Mouse (Mus musculus) cerebellum, adult (tissue): ENCODE data around the gene 1700067K01Rik.
"Not testable (repeated sequence)": the region's sequence is repeated elsewhere in the genome, so short reads cannot be mapped to it uniquely, and the experiment has no call there.

Experiments
- ATAC-seq: cut with Nextera tagmentation; 2 replicates; pipeline ENCODE4 v1.9.2; 2017; ENCODE audit warnings: mild to moderate bottlenecking, moderate library complexity, mixed read lengths; ENCODE audit not compliant: insufficient number of reproducible peaks, low FRiP score, low TSS enrichment

The 1700067K01Rik gene

GRCm38 (mm10) chr8:83981533-83981932 lies 19.8 kb upstream of the 1700067K01Rik start:
- no peak; the same call in 1 of the 2 replicates for ATAC-seq

DNA sequence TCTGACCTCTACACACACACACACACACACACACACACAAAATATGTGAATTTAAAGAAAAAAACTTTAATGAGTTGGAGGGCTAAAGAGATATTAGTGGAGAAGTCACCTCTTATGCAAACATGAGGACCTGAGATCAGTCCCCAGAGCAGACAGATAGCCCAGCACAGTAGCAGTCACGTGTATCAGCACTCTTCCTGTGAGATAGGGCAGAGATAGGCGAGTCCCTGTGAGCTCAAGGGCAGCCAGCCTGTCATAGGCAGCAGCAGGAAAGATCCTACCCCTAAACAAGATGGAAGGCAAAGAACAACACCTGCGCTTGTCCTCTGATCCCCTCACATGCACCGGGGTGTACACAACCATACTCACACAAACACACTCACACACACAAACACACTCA lies 18.9 kb upstream of the 1700067K01Rik start:
- no peak for ATAC-seq

- ATAC-seq, result not testable (repeated sequence)
These were observed 18.1 kb upstream of the 1700067K01Rik start for GRCm38 (mm10) chr8:83983222-83983621.

GRCm38 (mm10) chr8:83989243-83989642 lies 12.1 kb upstream of the 1700067K01Rik start:
- no peak for ATAC-seq

GRCm38 (mm10) chr8:83990170-83990569 lies 11.1 kb upstream of the 1700067K01Rik start:
- ATAC-seq, result no peak

DNA sequence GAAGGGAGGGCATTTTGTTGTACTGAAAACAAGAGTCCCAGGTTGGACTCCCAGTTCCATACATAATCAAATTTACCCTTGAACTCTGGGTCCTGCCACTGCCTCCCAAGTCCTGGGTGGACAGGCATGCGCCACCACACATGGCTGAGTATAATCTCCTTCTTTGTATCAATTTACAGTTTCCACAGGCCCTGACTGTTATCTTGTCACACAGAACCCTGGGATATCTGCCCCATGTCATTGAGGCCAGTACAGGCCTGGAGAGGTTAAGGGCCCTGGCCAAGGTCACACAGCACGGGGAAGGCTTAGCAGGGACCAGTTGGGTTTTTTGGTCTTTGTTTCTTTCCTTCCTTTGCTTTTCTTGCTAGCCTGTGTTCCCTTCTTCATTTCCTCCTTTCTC lies 8.8 kb upstream of the 1700067K01Rik start:
- ATAC-seq, result no peak

DNA sequence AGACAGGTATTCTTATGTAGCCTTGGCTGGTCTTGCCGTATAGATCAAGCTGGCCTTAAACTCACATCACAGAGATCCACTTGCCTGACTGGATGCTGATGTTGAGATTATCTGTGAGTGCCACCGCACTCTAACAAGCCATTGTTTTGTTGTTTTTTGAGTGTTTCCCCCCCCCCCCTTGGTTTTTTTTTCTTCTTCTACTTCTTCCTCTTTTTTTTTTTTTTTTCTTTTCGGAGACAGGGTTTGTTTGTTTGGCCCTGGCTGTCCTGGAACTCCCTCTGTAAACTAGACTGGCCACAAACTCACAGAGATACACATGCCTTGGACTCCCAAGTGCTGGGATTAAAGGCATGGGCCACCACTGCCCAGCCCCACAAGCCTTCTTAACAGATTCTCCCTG lies 7.3 kb upstream of the 1700067K01Rik start:
- ATAC-seq, result no peak

DNA sequence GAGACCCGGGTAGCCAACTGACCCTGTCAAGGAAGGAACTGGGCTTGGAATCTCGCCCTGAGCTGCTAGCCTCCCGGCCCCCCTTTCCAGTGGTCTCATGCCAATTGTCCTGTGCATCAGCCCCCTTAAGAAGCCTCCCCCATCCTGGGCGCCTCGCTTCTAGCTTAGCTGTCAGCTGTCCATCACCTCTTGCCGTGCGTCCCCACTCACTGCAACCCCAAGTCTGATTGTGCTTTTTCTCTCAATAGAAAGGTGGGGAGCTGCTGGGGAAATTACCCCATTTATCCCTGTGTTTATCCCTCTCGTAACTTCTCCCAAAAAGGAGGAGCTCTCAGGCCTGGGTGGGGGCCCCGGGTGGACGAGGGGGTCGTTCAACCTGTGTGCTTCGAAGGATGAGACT lies 5.3 kb upstream of the 1700067K01Rik start:
- no peak for ATAC-seq

GRCm38 (mm10) chr8:83996567-83997505 lies 4.5 kb upstream of the 1700067K01Rik start:
- peak; percentile 49; the same call in 1 of the 2 replicates for ATAC-seq

DNA sequence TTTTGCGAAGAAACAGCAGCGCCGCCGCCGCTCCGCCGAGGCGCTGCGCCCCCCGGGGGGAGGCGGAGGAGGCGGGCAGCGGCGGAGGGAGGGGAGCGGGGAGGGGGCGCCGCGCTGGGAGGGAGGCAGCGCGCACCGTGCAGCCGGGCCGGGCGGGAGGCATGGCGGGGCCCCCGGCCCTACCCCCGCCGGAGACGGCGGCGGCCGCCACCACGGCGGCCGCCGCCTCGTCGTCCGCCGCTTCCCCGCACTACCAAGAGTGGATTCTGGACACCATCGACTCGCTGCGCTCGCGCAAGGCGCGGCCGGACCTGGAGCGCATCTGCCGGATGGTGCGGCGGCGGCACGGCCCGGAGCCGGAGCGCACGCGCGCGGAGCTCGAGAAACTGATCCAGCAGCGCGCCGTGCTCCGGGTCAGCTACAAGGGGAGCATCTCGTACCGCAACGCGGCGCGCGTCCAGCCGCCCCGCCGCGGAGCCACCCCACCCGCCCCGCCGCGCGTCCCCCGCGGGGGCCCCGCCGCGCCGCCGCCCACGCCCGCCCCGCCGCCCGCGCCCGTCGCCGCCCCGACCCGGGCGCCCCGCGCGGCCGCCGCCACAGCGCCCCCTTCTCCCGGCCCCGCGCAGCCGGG lies 3.7 kb upstream of the 1700067K01Rik start, which contains the start of gene Samd1:
TSS of gene Samd1 (plus strand) at position 162 of the 631 bp plus-strand sequence.
- no peak for ATAC-seq

- ATAC-seq, result no peak
These were observed 2.9 kb upstream of the 1700067K01Rik start for GRCm38 (mm10) chr8:83998231-83999056.

GRCm38 (mm10) chr8:83999057-83999705 lies 2.1 kb upstream of the 1700067K01Rik start:
- ATAC-seq, result no peak

- no peak for ATAC-seq
These were observed 1.5 kb upstream of the 1700067K01Rik start for GRCm38 (mm10) chr8:83999825-84000224.

- no peak for ATAC-seq
These were observed 1.8 kb downstream of the 1700067K01Rik start for GRCm38 (mm10) chr8:84002957-84003611.

DNA sequence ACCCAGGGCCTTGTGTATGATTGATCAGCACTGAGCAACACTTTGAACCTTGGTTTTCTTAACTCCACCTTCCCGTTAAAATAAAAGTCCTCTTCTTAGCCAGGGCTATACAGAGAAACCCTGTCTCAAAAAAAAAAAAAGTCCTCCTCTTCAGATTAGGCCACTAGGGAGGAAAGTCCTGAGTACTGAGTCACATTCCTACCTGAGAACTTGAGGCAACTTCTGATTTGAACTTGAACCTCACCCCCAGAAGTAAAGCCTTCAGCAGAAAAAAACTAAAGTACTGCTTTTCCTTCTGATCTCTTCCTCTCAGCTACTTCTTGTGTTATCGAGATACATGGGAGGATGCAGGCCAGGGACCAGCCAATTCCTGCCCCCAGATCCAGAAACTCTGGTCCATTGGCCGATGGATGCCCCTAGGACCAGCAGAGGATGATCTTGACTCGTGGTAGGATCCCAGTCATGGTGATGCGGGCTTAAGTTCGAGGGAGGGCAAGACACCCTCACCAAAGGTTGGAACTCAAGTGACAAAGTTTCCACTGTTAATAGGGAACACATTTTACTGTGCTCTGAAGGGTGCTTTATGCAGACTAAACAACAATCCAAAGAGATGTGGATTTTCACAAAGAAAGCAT lies 2.4 kb downstream of the 1700067K01Rik start:
- ATAC-seq, result no peak

- ATAC-seq, result peak; percentile 88
These were observed 3.4 kb downstream of the 1700067K01Rik start for GRCm38 (mm10) chr8:84004533-84005201.

GRCm38 (mm10) chr8:84005502-84005901 lies 4.2 kb downstream of the 1700067K01Rik start:
- ATAC-seq, result not testable (repeated sequence)

- ATAC-seq, result no peak
These were observed 7.1 kb downstream of the 1700067K01Rik start for GRCm38 (mm10) chr8:84008362-84008761.
